Mouse (Mus musculus) kidney, embryonic 15.5 days (tissue): ENCODE results near the gene Camk1d. TPM values are rescaled to one million over a fixed set of nuclear protein-coding genes. Genes with fewer than 3 reads are reported as not detected.

Experiments
- ATAC-seq: fragments of 200-750 bp; cut with Nextera tagmentation; replicated peaks from 2 replicates; pipeline ENCODE4 v1.8.0; 2017; ENCODE audit warnings: moderate TSS enrichment; ENCODE audit not compliant: low FRiP score
- H3K27ac ChIP-seq: fragments of 300-500 bp; sonication (generic); 2 replicates; pipeline ENCODE4 v1.5.1; 2015; ENCODE audit warnings: mild to moderate bottlenecking, inconsistent platforms
- H3K27me3 ChIP-seq: fragments of 300-500 bp; sonication (generic); 2 replicates; pipeline ENCODE4 v1.6.1; 2015; ENCODE audit warnings: inconsistent platforms
- H3K36me3 ChIP-seq: fragments of 300-500 bp; sonication (generic); 2 replicates; pipeline ENCODE4 v1.6.1; 2015; ENCODE audit warnings: inconsistent platforms
- H3K4me1 ChIP-seq: fragments of 300-500 bp; sonication (generic); 2 replicates; pipeline ENCODE4 v1.6.1; 2015; ENCODE audit warnings: inconsistent platforms
- H3K4me2 ChIP-seq: fragments of 300-500 bp; sonication (generic); 2 replicates; pipeline ENCODE4 v1.6.1; 2015; ENCODE audit warnings: moderate library complexity, mild to moderate bottlenecking, inconsistent platforms
- H3K4me3 ChIP-seq: fragments of 300-500 bp; sonication (generic); replicated peaks from 2 replicates; pipeline ENCODE4 v1.5.1; 2015; ENCODE audit warnings: mild to moderate bottlenecking, inconsistent platforms
- H3K9ac ChIP-seq: fragments of 300-500 bp; sonication (generic); 2 replicates; pipeline ENCODE4 v1.6.1; 2015; ENCODE audit warnings: mild to moderate bottlenecking, inconsistent platforms
- H3K9me3 ChIP-seq: fragments of 300-500 bp; sonication (generic); replicated peaks from 2 replicates; pipeline ENCODE4 v1.6.1; 2016; ENCODE audit warnings: inconsistent platforms
- WGBS: fragments of 180-500 bp; shearing (Covaris S2); methylation state at CpG from one replicate; pipeline ENCODE4 v1.1.7; 2015; ENCODE audit warnings: mixed read lengths; 5-methylcytosine and 5-hydroxymethylcytosine counted together
- polyA plus RNA-seq: library from polyadenylated mRNA; unstranded; fragments of >200 nt; fragmentation: Nextera tagmentation; extraction: Ambion mirVana; gene quantifications from 2 replicates; pipeline ENCODE4 v1.2.1, GENCODE M21; 2015

Camk1d gene
- polyA plus RNA-seq, 1 experiment from 2014 or later: 1.9 TPM

GRCm38 (mm10) chr2:5371316-5371715 lies 343.0 kb downstream of the Camk1d start:
- no peak overlapping the region for H3K4me2 ChIP-seq
- no peak overlapping the region for H3K9ac ChIP-seq
- H3K27ac ChIP-seq: no peak overlapping the region
- H3K4me1 ChIP-seq: no peaks in the 10 kb centered on the region
- H3K27me3 ChIP-seq: no peaks in the 10 kb centered on the region
- no peaks in the 10 kb centered on the region for H3K9me3 ChIP-seq
- no peak for ATAC-seq
- H3K4me3 ChIP-seq: no peak overlapping the region
- no peaks in the 10 kb centered on the region for H3K36me3 ChIP-seq
- 82% methylated on average over 3 of the region's 3 CpGs for WGBS

- H3K4me2 ChIP-seq: no peak overlapping the region
These were observed 343.7 kb downstream of the Camk1d start for GRCm38 (mm10) chr2:5370591-5370990.

GRCm38 (mm10) chr2:5363836-5364235 lies 350.5 kb downstream of the Camk1d start:
- Histone ChIP-seq H3K9ac (no peak overlapping the region), H3K4me3 (no peak overlapping the region), H3K9me3 (no peaks in the 10 kb centered on the region), H3K4me2 (no peak overlapping the region), H3K4me1 (no peaks in the 10 kb centered on the region), H3K27ac (no peak overlapping the region), H3K27me3 (no peaks in the 10 kb centered on the region), H3K36me3 (no peaks in the 10 kb centered on the region)
- WGBS: 63% methylated on average over 5 of the region's 5 CpGs
- ATAC-seq: no peak

More at GRCm38 (mm10) chr2:5370591-5370990, 343.7 kb downstream of the Camk1d start:
- Histone ChIP-seq H3K9me3 (no peaks in the 10 kb centered on the region), H3K4me3 (no peak overlapping the region), H3K9ac (no peak overlapping the region), H3K27me3 (no peaks in the 10 kb centered on the region), H3K4me1 (no peaks in the 10 kb centered on the region), H3K36me3 (no peaks in the 10 kb centered on the region), H3K27ac (no peak overlapping the region)
- no peak for ATAC-seq
- 83% methylated on average over 3 of the region's 3 CpGs for WGBS

GRCm38 (mm10) chr2:5358049-5358448 lies 356.3 kb downstream of the Camk1d start:
- no peak overlapping the region for H3K27ac ChIP-seq
- no peaks in the 10 kb centered on the region for H3K4me1 ChIP-seq
- no peak overlapping the region for H3K4me3 ChIP-seq
- H3K9ac ChIP-seq: no peak overlapping the region
- H3K4me2 ChIP-seq: no peak overlapping the region
- ATAC-seq: no peak
- H3K9me3 ChIP-seq: no peaks in the 10 kb centered on the region
- no peaks in the 10 kb centered on the region for H3K36me3 ChIP-seq
- H3K27me3 ChIP-seq: no peaks in the 10 kb centered on the region
- WGBS: 88% methylated on average over 5 of the region's 5 CpGs

GRCm38 (mm10) chr2:5357056-5357455 lies 357.3 kb downstream of the Camk1d start:
- WGBS: 62% methylated on average over 4 of the region's 4 CpGs

GRCm38 (mm10) chr2:5352821-5353522 lies 361.3 kb downstream of the Camk1d start:
- H3K27me3 ChIP-seq: no peaks in the 10 kb centered on the region
- no peak overlapping the region for H3K9ac ChIP-seq
- H3K36me3 ChIP-seq: no peaks in the 10 kb centered on the region
- H3K4me2 ChIP-seq: no peak overlapping the region
- H3K4me1 ChIP-seq: no peaks in the 10 kb centered on the region
- no peak overlapping the region for H3K4me3 ChIP-seq
- H3K9me3 ChIP-seq: no peaks in the 10 kb centered on the region
- WGBS: 86% methylated on average over 13 of the region's 13 CpGs
- no peak for ATAC-seq
- H3K27ac ChIP-seq: no peak overlapping the region

More at GRCm38 (mm10) chr2:5357056-5357455, 357.3 kb downstream of the Camk1d start:
- Histone ChIP-seq H3K36me3 (no peaks in the 10 kb centered on the region), H3K9me3 (no peaks in the 10 kb centered on the region), H3K27me3 (no peaks in the 10 kb centered on the region), H3K4me2 (no peak overlapping the region), H3K9ac (no peak overlapping the region), H3K27ac (no peak overlapping the region), H3K4me1 (no peaks in the 10 kb centered on the region), H3K4me3 (no peak overlapping the region)
- ATAC-seq: no peak

- Histone ChIP-seq H3K4me2 (no peak overlapping the region), H3K36me3 (no peaks in the 10 kb centered on the region), H3K9me3 (no peaks in the 10 kb centered on the region), H3K27me3 (no peaks in the 10 kb centered on the region), H3K4me3 (no peak overlapping the region), H3K9ac (no peak overlapping the region), H3K27ac (no peak overlapping the region), H3K4me1 (no peaks in the 10 kb centered on the region)
- 55% methylated on average over 9 of the region's 9 CpGs for WGBS
- no peak for ATAC-seq
These were observed 369.0 kb downstream of the Camk1d start for GRCm38 (mm10) chr2:5345344-5345743.

GRCm38 (mm10) chr2:5327533-5328250 lies 386.6 kb downstream of the Camk1d start:
- Histone ChIP-seq H3K27ac (no peak overlapping the region), H3K36me3 (no peaks in the 10 kb centered on the region), H3K9me3 (no peaks in the 10 kb centered on the region), H3K27me3 (no peaks in the 10 kb centered on the region), H3K4me3 (no peak overlapping the region), H3K9ac (no peak overlapping the region), H3K4me1 (no peaks in the 10 kb centered on the region), H3K4me2 (no peak overlapping the region)
- 65% methylated on average over 12 of the region's 12 CpGs for WGBS
- ATAC-seq: no peak

GRCm38 (mm10) chr2:5324806-5325205 lies 389.5 kb downstream of the Camk1d start:
- Histone ChIP-seq H3K4me2 (no peak overlapping the region), H3K4me3 (no peak overlapping the region), H3K27ac (no peak overlapping the region), H3K9ac (no peak overlapping the region), H3K27me3 (no peaks in the 10 kb centered on the region), H3K9me3 (no peaks in the 10 kb centered on the region), H3K4me1 (peaks cover 3% of the 10 kb centered on the region; the same call in 1 of the 2 replicates), H3K36me3 (no peaks in the 10 kb centered on the region)
- whole genome bisulfite sequencing: 65% methylated on average over 3 of the region's 3 CpGs
- no peak for ATAC-seq

GRCm38 (mm10) chr2:5321660-5322295 lies 392.5 kb downstream of the Camk1d start:
- H3K27me3 ChIP-seq: no peaks in the 10 kb centered on the region
- no peak overlapping the region for H3K27ac ChIP-seq
- H3K4me1 ChIP-seq: peaks cover 6% of the 10 kb centered on the region; the same call in 1 of the 2 replicates
- H3K9me3 ChIP-seq: no peaks in the 10 kb centered on the region
- 55% methylated on average over 8 of the region's 8 CpGs for WGBS
- H3K9ac ChIP-seq: no peak overlapping the region
- H3K4me2 ChIP-seq: no peak overlapping the region
- no peak; the same call in 1 of the 2 replicates for ATAC-seq
- no peaks in the 10 kb centered on the region for H3K36me3 ChIP-seq
- no peak overlapping the region for H3K4me3 ChIP-seq

GRCm38 (mm10) chr2:5319138-5319537 lies 395.2 kb downstream of the Camk1d start:
- H3K27ac ChIP-seq: no peak overlapping the region
- H3K4me3 ChIP-seq: no peak overlapping the region
- no peaks in the 10 kb centered on the region for H3K9me3 ChIP-seq
- no peak for ATAC-seq
- 83% methylated on average over 3 of the region's 3 CpGs for WGBS
- peaks cover 32% of the 10 kb centered on the region for H3K4me1 ChIP-seq
- no peak overlapping the region for H3K9ac ChIP-seq
- no peak overlapping the region for H3K4me2 ChIP-seq
- H3K36me3 ChIP-seq: no peaks in the 10 kb centered on the region
- H3K27me3 ChIP-seq: no peaks in the 10 kb centered on the region

GRCm38 (mm10) chr2:5316763-5317162 lies 397.6 kb downstream of the Camk1d start:
- H3K9ac ChIP-seq: no peak overlapping the region
- H3K27ac ChIP-seq: no peak overlapping the region
- no peaks in the 10 kb centered on the region for H3K36me3 ChIP-seq
- H3K4me2 ChIP-seq: no peak overlapping the region
- no peak overlapping the region for H3K4me3 ChIP-seq
- peaks cover 28% of the 10 kb centered on the region for H3K4me1 ChIP-seq
- no peak for ATAC-seq
- WGBS: 72% methylated on average over 5 of the region's 5 CpGs
- H3K9me3 ChIP-seq: no peaks in the 10 kb centered on the region
- no peaks in the 10 kb centered on the region for H3K27me3 ChIP-seq
